Mouse (Mus musculus): ENCODE measurements around the gene 1700019A02Rik.

DNA sequence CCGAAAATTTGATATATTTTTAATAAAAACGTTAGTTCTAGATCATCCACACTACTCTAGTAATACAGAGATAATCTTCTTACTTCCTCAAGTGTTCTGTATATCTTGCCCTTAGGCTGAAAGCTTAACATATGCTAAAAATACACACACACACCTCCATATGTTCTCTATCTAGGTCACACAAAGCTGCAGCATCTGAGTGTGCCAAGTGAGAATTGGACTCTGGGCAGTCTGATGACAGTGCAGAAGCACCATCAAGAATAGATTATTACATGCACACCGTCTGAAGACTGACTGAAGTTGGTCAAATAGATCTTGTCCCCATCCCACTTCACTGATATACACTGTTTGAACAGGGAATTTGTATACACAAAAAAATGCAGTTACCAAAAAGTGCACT, 38.2 kb upstream of the 1700019A02Rik start:
- TF ChIP-seq CTCF (IDR thresholded peaks at IDR 0.05; ENCODE audit: extremely low read depth, insufficient read length, insufficient replicate concordance, low read depth, low read length) (no peak), POLR2A (IDR thresholded peaks at IDR 0.05; ENCODE audit: low read depth, low read length) (no peak)
